Mouse (Mus musculus) brain, embryonic 14.5 days (tissue): ENCODE results near the gene Hhat.

Source experiments
- CTCF ChIP-seq: fragments of 200-500 bp; IDR thresholded peaks from 2 replicates; pipeline ENCODE4 v1.5.1; 2012; ENCODE audit warnings: inconsistent platforms, mild to moderate bottlenecking, moderate library complexity, borderline replicate concordance; ENCODE audit not compliant: insufficient read depth, insufficient read length; ENCODE audit errors: extremely low read depth
- POLR2A ChIP-seq: fragments of 200-500 bp; IDR thresholded peaks from 2 replicates; pipeline ENCODE4 v1.6.1; 2012; ENCODE audit warnings: mild to moderate bottlenecking, inconsistent platforms, borderline replicate concordance; ENCODE audit not compliant: poor library complexity, insufficient read depth, insufficient read length, severe bottlenecking; ENCODE audit errors: extremely low read depth

GRCm38 (mm10) chr1:192815789-192816188, 44.8 kb upstream of the Hhat start:
- TF ChIP-seq CTCF (no peak), POLR2A (no peak)
